Mouse (Mus musculus): ENCODE results near the gene Sf3a1.

Gene Sf3a1

DNA sequence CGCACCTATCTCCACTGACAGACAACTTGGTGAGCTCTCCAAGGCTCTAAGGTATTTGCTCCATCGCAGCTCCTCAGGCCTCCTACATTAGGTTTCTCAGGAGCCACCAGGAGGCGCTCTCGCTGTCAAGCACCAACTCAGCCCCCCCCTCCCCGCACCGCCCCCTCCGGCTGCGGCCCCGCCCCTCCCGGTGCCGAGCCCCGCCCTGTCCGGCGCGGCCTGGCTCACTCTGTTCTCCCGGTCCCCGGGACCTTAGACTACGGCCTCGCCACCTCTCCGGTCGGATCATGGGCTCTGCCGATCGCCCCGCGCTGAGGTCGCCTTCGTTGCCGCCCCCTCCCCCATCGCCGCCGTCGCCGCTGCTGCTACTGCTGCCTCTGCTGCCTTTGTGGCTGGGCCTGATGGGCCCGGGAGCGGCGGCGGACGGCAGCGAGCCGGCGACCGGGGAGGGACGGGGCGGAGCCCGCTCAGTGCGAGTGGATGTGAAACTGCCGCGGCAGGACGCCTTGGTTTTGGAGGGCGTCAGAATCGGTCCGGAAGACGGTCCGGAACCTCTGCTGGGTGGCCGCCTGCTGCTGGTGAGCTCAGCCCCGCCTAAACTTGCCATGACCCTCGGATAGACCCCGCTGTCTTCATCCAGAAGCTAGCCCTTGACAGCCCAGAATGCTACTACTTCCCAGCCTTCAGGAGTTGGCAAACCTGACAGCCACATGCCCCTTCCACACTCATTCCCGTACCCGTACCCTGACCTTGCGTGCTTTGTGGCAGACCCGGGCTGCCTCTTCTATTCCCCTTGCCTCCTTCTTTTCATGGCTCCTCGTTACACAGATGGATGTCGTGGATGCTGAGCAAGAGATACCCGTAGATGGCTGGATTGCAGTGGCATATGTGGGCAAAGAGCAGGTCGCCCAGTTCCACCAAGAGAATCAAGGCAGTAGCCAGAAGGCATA lies 24.9 kb upstream of the Sf3a1 start, which contains the start of gene Rnf215:
Gene Rnf215, plus strand, starts transcription at position 217 of the 950 bp plus-strand sequence.
- DNase-seq (ENCODE audit: low spot score) = peak; percentile 94

DNA sequence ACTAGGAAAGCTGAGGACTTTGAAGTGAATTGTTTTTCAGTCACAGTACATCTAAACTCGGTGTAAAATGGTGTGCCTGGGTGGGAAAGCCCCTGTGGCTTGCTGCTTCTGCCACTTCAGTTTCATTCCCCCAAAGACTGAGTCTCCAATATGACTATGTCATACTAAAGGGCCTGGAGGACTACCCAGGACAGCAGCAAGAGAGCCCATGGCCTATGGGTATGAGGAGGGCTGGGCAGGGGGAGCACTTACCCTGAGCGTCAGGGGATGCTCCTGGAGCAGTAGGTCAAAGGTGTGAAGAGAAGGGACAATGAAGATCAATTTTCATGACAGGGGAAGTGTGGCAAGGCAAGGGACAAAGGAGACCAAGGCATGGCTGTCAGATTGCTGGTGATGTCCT lies 21.2 kb upstream of the Sf3a1 start:
- DNase-seq (ENCODE audit: low spot score) = no peak

- DNase-seq (ENCODE audit: low spot score) = no peak
Observed at GRCm38 (mm10) chr11:4141505-4141904, 18.6 kb upstream of the Sf3a1 start.

DNA sequence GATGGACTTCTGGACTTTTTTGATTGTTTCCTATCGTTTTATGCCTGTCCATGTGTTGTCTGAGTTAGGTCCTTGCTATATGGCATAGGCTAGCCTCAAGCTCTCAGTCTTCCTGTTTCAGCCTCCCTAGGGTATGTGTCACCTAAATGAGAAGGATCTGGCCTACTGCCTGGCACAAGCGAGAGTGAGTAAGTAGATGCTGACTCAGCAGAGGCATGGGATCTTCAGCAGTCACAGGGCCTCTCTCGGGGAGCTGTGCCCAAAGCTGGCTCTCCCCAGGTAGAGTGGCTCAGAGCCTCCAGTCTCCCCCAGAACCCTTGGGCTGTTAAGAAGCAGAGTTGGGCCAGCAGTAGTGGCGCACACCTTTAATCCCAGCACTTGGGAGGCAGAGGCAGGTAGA lies 17.8 kb upstream of the Sf3a1 start:
- DNase-seq (ENCODE audit: low spot score) = no peak

DNA sequence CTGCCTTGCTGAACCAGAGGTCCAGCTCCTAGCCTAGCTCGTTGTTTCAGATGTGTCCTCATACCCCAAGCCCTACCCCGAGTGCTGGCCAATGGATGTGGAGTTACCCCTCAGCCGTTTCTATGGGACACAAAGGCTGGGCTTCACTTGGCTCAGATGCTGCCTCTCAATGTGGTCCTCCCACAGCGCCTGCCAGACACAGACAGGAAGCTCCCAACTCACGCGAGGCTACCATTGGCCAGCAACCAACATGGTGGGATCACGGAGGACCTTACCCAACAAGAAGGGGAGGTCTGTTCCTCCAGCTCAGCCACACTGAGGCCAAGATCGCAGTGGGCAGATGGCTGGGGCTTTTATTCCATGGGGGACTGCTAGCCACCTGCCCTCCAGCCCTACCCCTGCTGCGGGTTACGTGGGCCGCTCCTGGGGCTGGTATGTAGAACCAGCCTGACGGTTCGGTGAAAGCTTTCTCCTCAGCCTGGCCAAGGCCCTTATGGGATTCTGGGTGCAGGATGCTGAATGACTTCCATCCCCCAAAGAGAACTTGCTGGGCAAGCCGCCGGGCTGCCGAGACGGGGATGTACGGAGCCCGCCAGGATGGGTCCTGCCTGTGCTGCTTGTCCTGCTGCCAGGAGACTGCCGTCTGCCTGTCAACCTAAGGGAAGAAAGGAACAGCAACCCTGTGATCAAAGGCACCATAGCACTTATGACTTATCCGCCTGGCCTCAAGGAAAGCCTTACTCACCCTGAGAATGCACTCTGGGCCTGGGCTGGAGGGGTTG lies 16.7 kb upstream of the Sf3a1 start:
- no peak for DNase-seq (ENCODE audit: low spot score)

GRCm38 (mm10) chr11:4146381-4146780 lies 13.8 kb upstream of the Sf3a1 start:
- DNase-seq (ENCODE audit: low spot score) = no peak

DNA sequence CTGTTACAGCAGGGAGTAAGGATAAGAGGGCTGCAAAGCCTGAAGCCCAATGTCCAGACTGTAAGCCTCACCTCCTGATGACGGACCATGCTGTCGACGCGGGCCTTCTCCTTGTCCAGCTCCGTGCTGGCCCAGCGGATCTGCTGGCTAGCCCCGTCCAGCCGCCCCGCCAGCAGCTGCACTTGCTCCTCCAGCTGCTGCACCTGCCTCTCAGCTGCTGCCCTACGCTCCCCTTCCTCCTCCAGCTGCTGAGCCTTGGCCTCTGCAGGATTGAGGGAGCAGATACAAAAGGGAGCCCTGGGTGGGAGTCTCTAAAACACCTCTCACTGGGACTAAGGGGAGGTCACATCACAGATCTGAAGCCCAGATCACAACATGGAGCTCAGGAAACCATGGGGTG lies 13.1 kb upstream of the Sf3a1 start:
- no peak for DNase-seq (ENCODE audit: low spot score)

DNA sequence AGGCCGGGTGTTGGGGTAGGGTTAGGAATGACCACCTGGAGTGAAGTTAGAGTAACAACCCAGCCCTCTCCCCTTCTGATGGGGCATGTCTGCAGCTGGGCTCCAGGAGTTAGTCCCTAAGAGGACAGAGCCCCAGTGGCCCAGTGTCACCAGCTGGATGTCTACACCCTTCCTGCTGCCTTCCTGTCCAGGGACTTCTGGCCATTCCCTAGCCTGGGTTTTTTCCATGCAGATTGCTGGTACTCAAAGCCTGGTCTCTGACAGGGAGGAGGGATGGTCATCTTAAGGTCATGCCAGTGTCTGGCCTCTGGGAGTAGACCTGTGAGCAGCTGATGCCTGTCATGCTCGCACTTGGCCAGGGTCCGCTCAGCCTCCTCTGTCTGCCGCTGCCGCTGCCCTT lies 12.0 kb upstream of the Sf3a1 start:
- DNase-seq (ENCODE audit: low spot score) = no peak

DNA sequence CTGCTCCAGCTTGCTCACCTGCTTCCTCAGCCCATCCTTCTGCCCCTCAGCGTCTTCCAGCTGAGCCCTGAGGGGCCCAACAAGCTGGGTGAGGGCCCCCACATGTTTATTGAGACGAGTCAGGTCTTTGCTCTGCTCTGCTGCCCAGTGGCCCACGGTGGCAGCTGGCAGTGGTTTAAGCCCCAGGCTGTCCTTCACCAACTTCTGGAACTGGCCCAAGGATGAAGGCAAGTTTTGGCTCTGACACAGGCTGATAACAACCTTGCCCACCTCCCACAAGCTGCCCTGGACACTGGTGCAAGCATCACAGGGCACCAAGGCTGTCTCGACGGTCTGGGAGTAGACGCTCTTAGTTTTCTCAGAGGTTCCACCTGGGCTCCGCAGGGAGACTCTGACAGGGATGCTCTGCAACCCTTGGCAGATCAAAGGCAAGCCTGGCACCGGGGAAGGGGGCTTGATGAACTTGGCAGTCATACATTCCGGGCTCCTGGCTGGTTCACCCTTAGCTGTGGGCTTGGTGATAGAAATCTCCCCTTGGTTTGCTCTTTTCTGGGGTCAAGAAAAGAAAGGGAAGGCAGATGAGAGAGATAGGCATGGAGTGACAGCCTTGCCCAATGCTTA lies 11.5 kb upstream of the Sf3a1 start:
- DNase-seq (ENCODE audit: low spot score) = no peak

- DNase-seq (ENCODE audit: low spot score) = no peak
Observed at GRCm38 (mm10) chr11:4149886-4150285, 10.3 kb upstream of the Sf3a1 start.

DNA sequence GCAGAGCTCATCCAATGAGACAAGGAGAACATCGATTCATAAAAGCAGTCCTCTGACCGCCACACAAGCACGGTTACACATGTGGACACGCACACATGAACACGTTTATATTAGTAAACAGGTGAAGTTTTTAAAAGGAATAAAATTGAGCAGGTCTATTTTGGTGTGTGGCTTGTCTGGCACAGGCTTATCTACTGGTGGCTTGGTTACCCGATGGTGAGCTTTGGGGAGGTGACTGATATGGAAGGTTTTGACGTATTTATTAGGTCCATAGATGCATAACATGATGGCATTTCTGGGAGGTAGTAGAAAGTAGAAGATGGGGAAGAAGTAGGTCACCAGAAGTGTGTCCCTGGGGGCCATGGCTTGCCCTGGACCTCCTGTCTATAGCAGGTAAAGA lies 6.5 kb upstream of the Sf3a1 start:
- DNase-seq (ENCODE audit: low spot score) = no peak

DNA sequence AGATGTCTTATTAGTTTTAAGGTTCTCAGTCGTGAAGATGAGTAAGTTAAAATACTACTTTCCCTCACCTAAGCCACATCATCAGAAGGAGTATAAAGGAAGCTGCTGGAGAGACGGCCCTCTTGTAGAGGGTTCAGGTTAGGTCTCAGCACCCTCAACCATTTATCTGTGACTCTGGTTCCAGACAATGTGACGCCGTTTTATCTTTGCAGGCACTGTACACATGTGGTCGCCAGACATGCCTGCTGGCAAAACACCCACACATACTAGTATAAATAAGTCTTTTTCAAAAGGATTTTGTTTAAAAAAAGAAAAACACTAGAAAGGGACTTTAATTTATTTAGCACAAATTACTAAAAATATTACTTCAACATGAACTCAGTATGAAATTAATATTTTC lies 4.5 kb upstream of the Sf3a1 start:
- peak; percentile 36 for DNase-seq (ENCODE audit: low spot score)

DNA sequence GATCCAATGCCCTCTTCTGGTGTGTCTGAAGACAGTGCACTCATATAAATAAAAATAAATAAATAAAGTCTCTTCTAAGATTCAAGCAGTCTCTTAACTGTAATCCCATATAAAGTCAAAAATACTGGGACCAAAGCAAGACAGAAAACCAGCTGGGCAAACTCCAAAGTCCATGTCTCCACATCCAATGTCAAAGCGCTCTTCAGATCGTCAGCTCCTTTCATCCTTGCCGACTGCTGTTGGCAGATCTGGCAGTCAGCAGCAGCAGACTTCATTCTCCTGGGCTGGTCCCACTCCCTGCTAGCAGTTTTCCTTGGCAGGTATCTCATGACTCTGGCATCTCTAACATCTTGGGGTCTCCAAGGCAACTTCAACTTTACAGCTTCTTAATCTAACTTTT lies 1.5 kb upstream of the Sf3a1 start:
- DNase-seq (ENCODE audit: low spot score) = no peak

GRCm38 (mm10) chr11:4160758-4161480 lies 769 bp downstream of the Sf3a1 start:
- peak; percentile 21 for DNase-seq (ENCODE audit: low spot score)

DNA sequence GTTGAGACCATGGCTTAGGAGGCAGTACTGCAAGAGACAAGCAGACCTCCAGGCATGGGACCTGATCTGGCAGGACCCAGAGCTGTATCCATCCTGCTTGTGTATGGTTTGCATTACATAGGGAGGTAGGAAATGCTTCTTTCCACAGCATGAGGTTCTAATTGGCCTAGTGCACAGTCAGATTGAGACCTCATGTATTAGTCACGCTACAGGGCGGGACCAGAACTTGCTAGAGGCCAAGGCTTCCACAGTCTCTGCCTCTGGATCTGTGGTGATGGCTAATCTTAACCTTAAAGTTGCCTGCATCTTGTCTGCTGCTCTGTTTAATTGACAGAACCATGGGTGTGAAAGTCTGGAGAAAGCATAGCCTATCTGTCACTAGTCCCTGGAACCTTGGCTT lies 4.6 kb downstream of the Sf3a1 start:
- no peak for DNase-seq (ENCODE audit: low spot score)

DNA sequence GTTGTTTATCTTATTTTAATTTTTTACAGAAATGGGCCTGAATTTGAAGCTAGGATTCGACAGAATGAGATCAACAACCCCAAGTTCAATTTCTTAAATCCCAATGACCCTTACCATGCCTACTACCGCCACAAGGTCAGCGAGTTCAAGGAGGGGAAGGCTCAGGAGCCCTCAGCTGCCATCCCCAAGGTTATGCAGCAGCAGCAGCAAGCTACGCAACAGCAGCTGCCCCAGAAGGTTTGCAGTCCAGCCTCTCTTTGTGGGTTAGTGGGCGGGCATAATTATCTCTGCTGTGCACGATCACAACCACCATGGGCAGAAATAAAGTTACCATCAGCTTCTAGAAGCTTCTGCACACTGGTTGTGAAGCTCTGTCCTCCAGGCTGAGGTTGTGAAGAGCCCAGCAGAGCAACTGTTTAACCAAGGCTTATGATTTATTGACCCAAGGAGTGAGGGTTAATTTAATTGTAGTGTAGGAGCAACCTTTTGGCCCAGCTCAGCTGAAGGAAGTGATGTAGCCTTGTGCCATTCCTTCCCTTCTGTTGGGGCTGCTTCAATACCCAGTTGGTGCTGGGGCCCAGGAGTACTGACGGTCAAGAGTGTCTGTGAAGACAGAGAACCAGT lies 6.4 kb downstream of the Sf3a1 start:
- DNase-seq (ENCODE audit: low spot score) = no peak

GRCm38 (mm10) chr11:4174586-4174985 lies 14.4 kb downstream of the Sf3a1 start:
- no peak for DNase-seq (ENCODE audit: low spot score)

DNA sequence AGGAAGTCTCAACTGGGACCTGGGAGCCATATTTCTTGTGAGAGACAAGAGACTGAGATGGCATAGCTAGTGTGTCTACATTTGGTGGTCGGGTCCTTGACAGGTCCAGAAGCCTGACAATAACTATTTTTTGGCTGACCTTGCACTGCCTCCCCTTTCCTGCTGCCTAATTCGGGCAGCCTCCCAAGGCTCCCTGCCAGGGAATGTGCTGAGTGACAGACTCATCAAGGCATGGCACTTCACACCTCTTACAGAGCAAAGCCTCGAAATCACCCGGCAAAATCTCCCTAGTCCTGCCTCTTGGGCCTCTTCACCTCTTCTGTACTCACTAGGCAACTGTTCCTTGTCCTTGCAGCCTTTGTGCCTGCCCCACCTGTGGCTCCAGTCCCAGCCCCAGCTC lies 17.6 kb downstream of the Sf3a1 start:
- DNase-seq (ENCODE audit: low spot score) = no peak

GRCm38 (mm10) chr11:4182061-4182460 lies 21.9 kb downstream of the Sf3a1 start:
- no peak for DNase-seq (ENCODE audit: low spot score)

GRCm38 (mm10) chr11:4183511-4183910 lies 23.4 kb downstream of the Sf3a1 start:
- no peak for DNase-seq (ENCODE audit: low spot score)

GRCm38 (mm10) chr11:4184251-4184952 lies 24.3 kb downstream of the Sf3a1 start:
- DNase-seq (ENCODE audit: low spot score) = no peak
